Mouse (Mus musculus) central nervous system, embryonic 14 days (tissue): ENCODE data around the gene Snx30. TPM values are rescaled to one million over a fixed set of nuclear protein-coding genes. Genes with fewer than 3 reads are reported as not detected.

ENCODE experiments used
- polyA plus RNA-seq: library from polyadenylated mRNA; depleted of rRNA; stranded (reverse); fragments of >200 nt; gene quantifications from 2 replicates; pipeline ENCODE4 v1.2.3, GENCODE M21; 2012; rRNA removed

Gene Snx30
- 10.3 and 11.3 TPM in 2 replicates for polyA plus RNA-seq

DNA sequence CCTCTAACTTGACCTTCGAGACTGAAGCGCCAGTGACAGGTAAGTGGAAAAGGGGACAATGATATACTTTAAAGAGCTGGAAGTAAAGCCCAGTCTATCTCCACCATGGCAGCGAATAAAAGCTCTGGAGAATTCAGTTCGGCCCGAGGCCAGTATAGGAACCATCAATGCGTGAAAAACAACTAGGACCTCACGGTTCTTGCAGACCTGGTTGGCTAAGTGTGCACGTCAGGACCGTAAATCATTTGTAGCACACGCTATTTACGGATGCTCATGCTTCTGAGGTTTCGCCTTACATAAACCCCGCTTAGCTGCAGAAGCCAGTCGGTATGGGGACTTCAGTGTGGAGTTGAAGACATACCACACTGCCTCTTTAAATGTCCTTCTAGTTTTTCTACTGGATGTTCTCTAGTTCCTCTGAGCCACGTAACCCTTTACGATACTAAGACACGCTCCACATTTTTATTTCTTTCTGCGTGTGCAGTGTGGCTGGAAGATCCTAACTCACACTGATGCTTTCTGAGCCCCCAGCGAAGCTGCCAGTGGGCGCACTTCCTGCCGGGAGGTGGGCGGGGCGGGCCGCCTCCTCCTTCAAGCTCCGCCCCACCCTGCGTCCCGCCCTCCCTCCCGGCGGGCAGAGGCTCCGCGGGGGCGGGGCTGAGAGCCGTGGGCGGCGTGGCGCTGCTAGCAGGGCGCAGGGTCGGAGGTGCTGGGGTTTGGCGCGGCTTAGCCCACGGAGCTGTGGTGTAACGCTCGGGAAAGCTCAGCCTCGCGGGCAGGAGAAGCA, at the start of gene Snx30:
Snx30 (plus strand) TSS at position 660 of the 787 bp plus-strand sequence.

GRCm38 (mm10) chr4:59801489-59801888, 4.2 kb upstream of the Snx30 start, which contains the start of gene Inip:
TSS of gene Inip (minus strand) at chr4:59801589.

DNA sequence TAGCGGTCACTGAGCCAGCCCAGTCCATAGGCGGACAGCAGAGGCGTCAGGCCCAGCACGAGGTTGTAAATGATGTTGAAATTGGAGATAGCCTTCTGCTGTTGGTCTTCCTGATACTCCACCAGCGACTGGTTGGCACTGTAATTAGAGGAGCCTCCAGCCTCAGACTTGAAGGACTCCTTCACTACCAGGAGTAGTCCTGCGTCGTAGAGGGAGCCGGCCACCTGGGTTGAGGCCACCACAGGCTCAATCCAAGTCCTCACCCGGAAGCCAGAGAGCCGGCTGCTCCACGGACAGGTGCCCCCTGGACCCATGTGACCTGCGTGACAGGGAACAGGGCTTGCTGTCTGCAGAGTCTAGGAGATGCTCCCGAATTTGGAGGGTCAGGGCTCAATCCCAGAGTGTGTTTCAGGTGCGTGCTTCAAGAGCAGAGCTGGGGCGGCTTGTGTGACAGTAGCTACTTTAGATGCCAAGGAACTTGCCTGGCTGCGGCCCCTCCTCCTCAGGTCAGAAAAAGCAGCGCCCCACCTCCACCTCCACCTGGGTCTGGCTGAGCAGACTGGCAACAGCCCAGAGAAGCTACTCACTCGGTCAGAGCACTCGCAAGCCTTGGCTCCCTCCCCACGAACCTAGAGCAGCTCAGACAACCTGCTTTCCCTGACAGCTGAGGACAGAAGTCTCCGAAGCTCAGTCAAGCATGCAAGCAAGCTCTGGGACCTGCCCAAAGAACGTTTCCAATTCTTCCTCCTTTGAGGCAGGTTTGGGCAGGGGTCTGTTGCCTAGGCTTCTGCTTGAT, 109.2 kb downstream of the Snx30 start, which contains the start of gene Slc46a2:
Slc46a2 (minus strand) TSS at position 449 of the 796 bp plus-strand sequence.

Other genes starting within 250 kb of the Snx30 start
- gene Hsdl2, start 224.3 kb upstream of the Snx30 start, polyA plus RNA-seq: 20.7 and 22.2 TPM in 2 replicates
- gene E130308A19Rik, start 179.6 kb upstream of the Snx30 start, polyA plus RNA-seq: 17.0 and 17.8 TPM in 2 replicates
- gene Inip, start 4.3 kb upstream of the Snx30 start, polyA plus RNA-seq: 27.5 and 33.3 TPM in 2 replicates
- not detected in 2 replicates for gene Slc46a2, start 109.2 kb downstream of the Snx30 start, polyA plus RNA-seq
- not detected in 2 replicates for gene Mup4, start 154.9 kb downstream of the Snx30 start, polyA plus RNA-seq
- gene Mup6, start 158.5 kb downstream of the Snx30 start, polyA plus RNA-seq: not detected in 2 replicates